Mouse (Mus musculus) urinary bladder, adult 18-20 months (tissue): ENCODE measurements around the gene Vsig8.

Source experiments
- DNase-seq, 2 experiments: peaks; one replicate each; pipeline ENCODE4 v3.0.0; 2022; ENCODE audit warnings: low spot score in 2 of 2, mixed read lengths in 2 of 2

Gene Vsig8

GRCm38 (mm10) chr1:172590385-172590784 is 34.6 kb downstream of the Vsig8 start, which contains the start of gene Slamf8:
TSS of gene Slamf8 (minus strand) at chr1:172590568.
- DNase-seq: no peak

GRCm38 (mm10) chr1:172593321-172593720 is 37.6 kb downstream of the Vsig8 start:
- DNase-seq: no peak

DNA sequence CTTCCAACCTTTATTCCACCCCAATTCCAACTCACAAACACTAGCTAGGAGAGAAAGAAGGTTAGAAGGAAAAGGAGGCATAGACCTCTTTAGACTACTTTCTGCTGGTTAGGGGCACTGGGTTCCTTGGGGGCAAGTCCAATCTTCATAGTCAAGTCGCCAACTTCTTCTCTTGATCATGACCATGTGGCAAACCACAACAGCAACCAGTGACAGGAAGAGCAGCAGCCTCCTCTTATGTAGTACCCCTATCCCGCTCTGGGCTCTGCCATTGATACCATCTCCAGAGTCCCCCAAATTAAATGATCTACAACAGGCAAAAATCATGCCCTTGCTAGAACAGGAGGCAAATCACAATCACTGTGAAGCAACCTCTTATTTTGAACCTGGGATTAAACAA is 38.2 kb downstream of the Vsig8 start:
- DNase-seq: no peak

DNA sequence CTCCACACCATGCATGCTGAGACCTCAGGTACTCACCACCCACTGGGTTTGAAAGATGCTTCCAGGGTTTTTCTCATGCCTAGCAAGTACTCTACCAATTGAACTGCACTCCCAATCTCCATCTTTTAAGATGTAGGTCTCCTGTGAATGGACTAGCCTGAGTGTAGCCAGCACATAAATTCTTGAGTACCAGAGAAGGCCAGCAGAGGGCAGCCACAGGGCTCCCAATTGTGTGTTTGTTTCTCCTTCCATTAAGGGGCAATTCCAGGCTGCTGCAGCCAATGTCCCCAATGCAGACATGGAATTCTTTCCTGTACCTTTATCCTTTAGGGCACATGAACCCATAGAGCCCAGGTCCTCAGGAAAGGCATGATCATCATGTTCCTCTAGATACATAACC is 38.8 kb downstream of the Vsig8 start:
- no peak for DNase-seq

DNA sequence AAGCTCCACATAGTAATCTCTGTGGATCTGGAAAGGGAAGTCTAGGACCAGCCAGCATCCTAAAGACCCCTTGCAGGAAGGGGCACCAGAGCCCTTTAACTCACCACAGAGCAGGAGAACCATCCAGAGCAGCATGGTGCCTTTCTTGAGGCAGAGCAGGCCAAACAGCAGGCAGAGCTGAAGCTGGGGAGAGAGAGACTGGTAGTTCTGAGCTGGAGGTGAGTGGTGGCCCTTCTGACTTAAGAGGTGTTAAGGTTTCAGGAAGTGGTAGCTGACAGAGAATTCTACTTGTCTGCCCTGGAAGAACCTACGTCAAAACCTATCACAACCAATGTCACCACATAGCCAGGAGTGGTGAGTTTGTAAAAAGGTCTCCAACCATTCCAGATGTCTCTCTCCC is 46.6 kb downstream of the Vsig8 start, which contains the start of gene Fcrl6:
Gene Fcrl6 (minus strand): TSS at position 226 of the 400 bp plus-strand sequence.
- DNase-seq: no peak

DNA sequence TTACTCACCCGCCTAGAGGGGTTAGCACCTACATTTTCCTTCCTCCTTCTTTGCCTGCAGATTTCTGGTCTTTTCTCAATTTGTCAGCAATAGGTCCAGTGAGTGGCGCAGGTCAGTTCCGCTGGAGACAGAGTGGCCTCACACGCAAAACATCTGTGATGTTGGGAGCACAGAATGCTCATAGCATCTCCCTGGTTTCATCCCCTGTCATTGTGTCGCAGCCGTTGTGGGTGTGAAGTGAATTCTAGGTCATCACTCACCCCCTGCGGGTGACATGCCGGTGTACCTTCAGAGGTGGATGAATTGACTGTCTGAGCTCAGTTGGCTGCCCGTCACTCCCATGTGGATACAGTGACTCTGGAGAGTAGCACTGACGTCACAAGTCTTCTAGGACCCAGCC is 55.6 kb downstream of the Vsig8 start:
- DNase-seq: no peak

- DNase-seq: no peak
These were observed 57.0 kb downstream of the Vsig8 start for GRCm38 (mm10) chr1:172612745-172613144.
